Mouse (Mus musculus): ENCODE data around the gene Pygb. TPM values are rescaled to one million over a fixed set of nuclear protein-coding genes. Genes with fewer than 3 reads are reported as not detected.
A peak's percentile ranks its signal among the peaks of the same experiment; 100 is the strongest.

Pygb gene
- polyA plus RNA-seq, 1 experiment from 2014 or later = 111 TPM

DNA sequence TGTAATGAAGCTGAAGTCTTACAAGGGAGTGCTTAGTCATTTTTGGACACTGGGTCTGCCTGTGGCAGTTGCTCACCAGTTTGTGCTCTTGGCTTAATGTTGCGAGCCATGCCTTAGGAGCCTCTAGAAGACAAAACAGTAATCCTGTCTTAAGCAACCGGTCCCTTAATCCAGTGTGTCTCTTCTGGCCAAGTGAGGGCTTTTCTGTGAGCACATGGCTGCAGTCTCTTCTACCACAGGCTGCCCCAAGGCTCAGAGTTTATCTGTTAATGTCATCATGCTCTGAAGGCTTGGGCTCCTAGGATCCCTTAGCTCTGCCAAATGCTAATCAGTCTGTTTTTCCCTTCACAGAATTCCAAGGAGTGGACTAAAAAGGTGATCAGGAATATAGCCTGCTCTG lies 43.5 kb downstream of the Pygb start:
- Histone ChIP-seq H3K36me3 (replicated peaks) (peaks cover 49% of the 10 kb centered on the region), H3K27ac (no peak overlapping the region), H3K27me3 (replicated peaks) (no peaks in the 10 kb centered on the region), H3K4me2 (no peak overlapping the region), H3K9me3 (no peaks in the 10 kb centered on the region), H3K9ac (no peak overlapping the region), H3K4me3 (no peak overlapping the region), H3K4me1 (no peaks in the 10 kb centered on the region)
- ATAC-seq (replicated peaks) = no peak
- 79% methylated on average over 2 of the region's 2 CpGs for whole genome bisulfite sequencing

DNA sequence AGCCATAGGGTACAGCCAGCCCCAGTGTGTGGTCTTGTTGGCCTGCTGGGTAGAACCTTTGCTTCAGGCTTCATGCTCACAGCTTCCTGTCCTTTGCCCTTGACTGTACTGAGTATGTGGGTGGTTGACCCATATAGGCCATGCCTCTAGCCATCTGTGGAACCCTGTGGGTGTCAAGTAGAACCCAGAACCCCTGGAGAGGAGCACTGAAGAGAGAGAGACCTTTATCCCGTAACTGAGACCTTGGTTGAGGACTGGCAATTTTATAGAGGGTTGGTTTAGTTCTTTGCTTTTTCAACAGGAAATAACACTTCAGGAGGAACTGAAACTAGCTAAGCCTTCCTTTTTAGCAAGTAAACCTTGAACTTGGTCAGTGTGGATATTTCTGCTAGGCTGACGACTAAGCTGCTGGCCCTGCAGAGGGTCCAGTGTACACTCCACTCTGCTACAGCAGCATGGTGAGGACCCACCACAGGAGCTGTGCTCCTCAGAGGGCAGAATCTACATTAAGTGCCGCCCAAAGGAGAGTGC lies 44.4 kb downstream of the Pygb start:
- WGBS = 83% methylated on average over 3 of the region's 3 CpGs
- peaks cover 52% of the 10 kb centered on the region for H3K36me3 ChIP-seq (replicated peaks)
- no peak overlapping the region for H3K4me2 ChIP-seq
- no peak for ATAC-seq (replicated peaks)
- no peaks in the 10 kb centered on the region for H3K9me3 ChIP-seq
- H3K4me3 ChIP-seq = no peak overlapping the region
- H3K4me1 ChIP-seq = no peaks in the 10 kb centered on the region
- no peak overlapping the region for H3K27ac ChIP-seq
- no peak overlapping the region for H3K9ac ChIP-seq
- no peaks in the 10 kb centered on the region for H3K27me3 ChIP-seq (replicated peaks)

DNA sequence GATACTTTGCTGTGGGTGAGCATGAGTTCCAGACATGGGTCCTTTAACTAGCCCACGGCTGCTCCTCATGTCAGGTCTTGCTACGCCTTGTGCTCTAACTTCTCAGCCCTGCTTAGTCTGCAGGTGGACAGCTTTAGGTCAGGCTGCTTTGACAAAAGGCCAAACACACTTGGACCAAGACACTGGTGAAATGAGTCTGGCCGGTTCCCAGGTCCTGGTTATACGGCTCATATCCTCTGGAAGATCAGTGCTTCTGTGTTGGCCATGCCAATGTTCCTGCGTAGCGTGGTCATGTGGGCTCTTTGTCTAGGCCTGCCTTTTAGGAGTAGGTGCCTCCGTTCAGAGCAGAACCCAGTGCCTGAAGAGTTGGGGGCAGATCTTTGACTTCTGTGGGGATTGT lies 45.5 kb downstream of the Pygb start:
- Histone ChIP-seq H3K4me2 (no peak overlapping the region), H3K27me3 (replicated peaks) (no peaks in the 10 kb centered on the region), H3K9me3 (no peaks in the 10 kb centered on the region), H3K4me1 (no peaks in the 10 kb centered on the region), H3K9ac (no peak overlapping the region), H3K36me3 (replicated peaks) (peaks cover 43% of the 10 kb centered on the region), H3K27ac (no peak overlapping the region), H3K4me3 (no peak overlapping the region)
- ATAC-seq (replicated peaks) = no peak
- 94% methylated on average over 7 of the region's 7 CpGs for whole genome bisulfite sequencing

DNA sequence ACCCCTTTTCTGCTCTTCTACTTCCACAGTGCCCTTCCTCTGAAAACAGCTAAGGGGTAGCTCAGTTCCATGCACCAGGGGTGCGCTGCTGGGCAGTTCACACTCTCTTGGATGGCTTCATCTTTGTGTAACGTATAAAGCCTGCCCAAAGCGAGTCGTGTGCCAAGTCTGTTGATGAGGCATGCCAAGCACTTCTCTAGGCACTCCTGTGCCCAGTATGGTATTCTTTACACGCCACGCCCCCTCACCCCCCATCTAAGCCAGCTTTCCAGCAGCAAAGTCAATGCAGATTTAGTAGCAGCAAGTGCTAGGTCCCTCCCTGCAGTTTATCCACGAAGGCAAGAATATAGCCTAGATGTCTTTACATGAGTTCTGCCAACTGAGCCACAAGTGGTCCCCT lies 48.1 kb downstream of the Pygb start:
- no peak overlapping the region for H3K4me3 ChIP-seq
- H3K4me2 ChIP-seq = no peak overlapping the region
- 90% methylated on average over 7 of the region's 7 CpGs for WGBS
- H3K9ac ChIP-seq = no peak overlapping the region
- no peaks in the 10 kb centered on the region for H3K27me3 ChIP-seq (replicated peaks)
- ATAC-seq (replicated peaks) = 0 out of 2 replicates have a peak, but pooled peaks have one; percentile 10
- no peak overlapping the region for H3K27ac ChIP-seq
- no peaks in the 10 kb centered on the region for H3K4me1 ChIP-seq
- H3K36me3 ChIP-seq (replicated peaks) = peaks cover 48% of the 10 kb centered on the region
- H3K9me3 ChIP-seq = no peaks in the 10 kb centered on the region

DNA sequence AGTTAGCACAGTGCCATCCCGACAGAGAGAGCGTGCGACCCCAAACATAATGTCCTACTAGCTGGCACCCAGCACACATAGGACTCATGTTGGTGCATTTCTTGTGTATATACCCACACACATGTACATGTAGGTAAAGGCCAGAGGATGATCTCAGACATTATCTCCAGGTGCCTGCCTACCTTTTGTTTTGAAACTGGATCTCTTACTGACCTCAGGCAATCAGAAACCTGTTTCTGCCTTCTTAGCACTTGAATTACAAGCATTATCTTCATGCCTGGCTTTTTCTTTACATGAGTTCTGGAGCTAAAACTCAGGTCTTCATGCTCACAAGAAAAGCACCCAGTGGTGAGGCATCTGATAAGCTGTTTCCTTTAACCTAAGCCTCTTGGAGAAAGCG lies 49.4 kb downstream of the Pygb start:
- Histone ChIP-seq H3K4me1 (no peaks in the 10 kb centered on the region), H3K27ac (no peak overlapping the region), H3K4me2 (no peak overlapping the region), H3K9me3 (no peaks in the 10 kb centered on the region), H3K27me3 (replicated peaks) (no peaks in the 10 kb centered on the region), H3K4me3 (no peak overlapping the region), H3K9ac (no peak overlapping the region), H3K36me3 (replicated peaks) (peaks cover 41% of the 10 kb centered on the region)
- 98% methylated on average over 4 of the region's 4 CpGs for WGBS
- no peak for ATAC-seq (replicated peaks)

DNA sequence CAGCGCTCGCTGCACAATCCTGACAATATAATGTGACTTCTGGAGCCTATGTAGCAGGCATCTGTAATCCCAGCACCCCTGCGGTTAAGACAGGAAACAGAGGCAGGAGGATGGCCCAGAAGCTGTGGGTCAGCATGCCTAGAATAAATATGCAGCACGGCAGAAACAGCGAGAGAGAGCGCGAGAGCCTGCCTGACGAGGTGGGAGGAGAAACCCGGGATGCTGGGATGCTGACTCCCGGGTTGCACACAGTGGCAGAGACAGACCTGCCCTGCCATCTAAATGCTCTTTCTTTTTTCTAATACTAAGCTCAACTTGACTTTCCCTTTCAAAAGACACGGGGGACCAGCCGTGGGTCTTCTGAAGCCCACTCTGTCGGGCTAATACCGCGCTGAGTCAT lies 50.4 kb downstream of the Pygb start:
- H3K36me3 ChIP-seq (replicated peaks) = peaks cover 32% of the 10 kb centered on the region

DNA sequence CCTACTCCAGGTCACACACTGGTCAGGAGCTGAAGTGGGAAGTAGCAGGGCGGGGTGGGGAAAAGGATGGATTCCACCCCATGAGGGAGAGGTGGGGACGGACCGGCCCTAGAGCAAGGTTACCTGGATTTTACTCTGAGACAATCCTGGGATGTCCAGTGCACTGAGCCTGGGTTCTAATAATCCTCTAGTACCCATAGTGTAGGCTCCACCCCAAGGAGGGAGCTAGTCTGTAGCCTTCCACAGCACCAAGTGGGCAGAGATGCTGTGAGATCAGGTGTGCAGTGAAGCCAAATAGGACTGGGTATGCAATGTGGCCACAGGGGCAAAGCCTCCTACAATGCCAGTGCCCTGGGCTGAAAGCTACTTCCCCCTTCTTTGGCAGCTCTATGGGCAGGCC lies 51.2 kb downstream of the Pygb start:
- no peak overlapping the region for H3K27ac ChIP-seq
- 94% methylated on average over 3 of the region's 3 CpGs for whole genome bisulfite sequencing
- no peak overlapping the region for H3K9ac ChIP-seq
- peaks cover 30% of the 10 kb centered on the region for H3K36me3 ChIP-seq (replicated peaks)
- H3K4me2 ChIP-seq = no peak overlapping the region
- no peak overlapping the region for H3K4me3 ChIP-seq
- H3K4me1 ChIP-seq = no peaks in the 10 kb centered on the region
- no peak for ATAC-seq (replicated peaks)
- H3K9me3 ChIP-seq = no peaks in the 10 kb centered on the region
- no peaks in the 10 kb centered on the region for H3K27me3 ChIP-seq (replicated peaks)

More for the DNA sequence above, 50.4 kb downstream of the Pygb start:
- Histone ChIP-seq H3K9me3 (no peaks in the 10 kb centered on the region), H3K27ac (no peak overlapping the region), H3K4me3 (no peak overlapping the region), H3K4me1 (no peaks in the 10 kb centered on the region), H3K27me3 (replicated peaks) (no peaks in the 10 kb centered on the region), H3K4me2 (no peak overlapping the region), H3K9ac (no peak overlapping the region)
- WGBS = 74% methylated on average over 15 of the region's 15 CpGs
- no peak for ATAC-seq (replicated peaks)

DNA sequence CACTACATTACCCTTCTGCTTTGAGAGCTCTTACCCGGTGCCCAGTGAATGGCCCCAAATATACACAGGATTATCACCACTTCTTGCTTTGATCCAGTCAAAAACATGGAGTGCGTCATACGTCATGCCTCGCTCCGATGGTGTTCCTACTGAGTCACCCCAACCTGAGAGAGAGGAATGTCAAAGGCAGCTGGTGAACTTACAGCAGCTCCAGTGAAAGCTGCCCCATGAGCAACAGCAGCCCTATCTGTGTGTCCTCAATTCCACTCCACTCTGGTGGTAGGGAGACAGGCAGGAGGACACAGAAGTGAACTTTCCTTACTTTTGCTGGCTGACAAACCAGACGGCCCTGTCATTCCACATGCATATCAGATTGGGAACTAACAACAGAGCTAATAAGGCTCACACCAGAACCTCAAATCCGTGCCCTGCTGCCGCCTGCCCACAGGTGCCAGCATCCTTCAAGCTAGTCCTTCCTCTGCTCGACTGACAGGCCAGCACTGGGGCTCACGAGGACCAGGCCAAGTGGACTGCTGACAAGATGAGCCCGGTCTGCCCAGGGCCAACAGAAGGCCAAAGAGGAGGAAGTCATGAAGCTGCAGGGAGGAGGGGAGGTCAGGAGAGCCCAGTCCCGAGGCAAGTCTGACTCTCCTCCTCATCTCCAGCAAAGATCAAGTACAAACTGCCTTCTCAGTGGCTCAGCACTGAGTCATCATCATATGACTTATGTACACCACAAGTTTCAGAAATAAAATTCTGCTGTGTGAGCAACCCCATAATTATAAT lies 53.3 kb downstream of the Pygb start:
- no peak for ATAC-seq (replicated peaks)

DNA sequence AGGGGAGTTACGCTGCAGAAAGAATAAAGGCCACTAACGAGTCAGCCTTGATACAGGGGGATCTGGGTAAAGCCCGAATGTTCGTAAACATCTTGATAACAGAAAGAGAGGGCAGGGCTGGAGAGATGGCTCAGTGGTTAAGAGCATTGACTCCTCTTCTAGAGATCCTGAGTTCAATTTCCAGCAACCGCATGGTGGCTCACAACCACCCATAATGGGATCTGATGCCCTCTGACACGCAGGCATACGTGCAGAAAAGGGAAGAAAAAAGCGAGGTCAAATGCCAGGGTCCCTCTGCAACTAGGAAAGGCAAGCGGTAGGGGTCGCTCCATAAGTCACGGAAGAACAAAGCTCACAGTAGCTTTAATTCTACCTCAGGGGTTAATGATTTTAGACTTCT lies 54.6 kb downstream of the Pygb start:
- Histone ChIP-seq H3K27me3 (replicated peaks) (no peaks in the 10 kb centered on the region), H3K4me2 (no peak overlapping the region), H3K9ac (no peak overlapping the region), H3K4me3 (no peak overlapping the region), H3K27ac (no peak overlapping the region), H3K4me1 (no peaks in the 10 kb centered on the region), H3K9me3 (no peaks in the 10 kb centered on the region), H3K36me3 (replicated peaks) (peaks cover 16% of the 10 kb centered on the region; the same call in 1 of the 2 replicates)
- no peak for ATAC-seq (replicated peaks)
- WGBS = 64% methylated on average over 11 of the region's 11 CpGs

More for the DNA sequence above, 53.3 kb downstream of the Pygb start:
- no peaks in the 10 kb centered on the region for H3K4me1 ChIP-seq
- no peak overlapping the region for H3K27ac ChIP-seq
- no peak overlapping the region for H3K4me3 ChIP-seq
- H3K9ac ChIP-seq = no peak overlapping the region
- H3K4me2 ChIP-seq = no peak overlapping the region
- peaks cover 17% of the 10 kb centered on the region for H3K36me3 ChIP-seq (replicated peaks)
- H3K9me3 ChIP-seq = no peaks in the 10 kb centered on the region
- WGBS = 84% methylated on average over 12 of the region's 12 CpGs
- no peaks in the 10 kb centered on the region for H3K27me3 ChIP-seq (replicated peaks)

DNA sequence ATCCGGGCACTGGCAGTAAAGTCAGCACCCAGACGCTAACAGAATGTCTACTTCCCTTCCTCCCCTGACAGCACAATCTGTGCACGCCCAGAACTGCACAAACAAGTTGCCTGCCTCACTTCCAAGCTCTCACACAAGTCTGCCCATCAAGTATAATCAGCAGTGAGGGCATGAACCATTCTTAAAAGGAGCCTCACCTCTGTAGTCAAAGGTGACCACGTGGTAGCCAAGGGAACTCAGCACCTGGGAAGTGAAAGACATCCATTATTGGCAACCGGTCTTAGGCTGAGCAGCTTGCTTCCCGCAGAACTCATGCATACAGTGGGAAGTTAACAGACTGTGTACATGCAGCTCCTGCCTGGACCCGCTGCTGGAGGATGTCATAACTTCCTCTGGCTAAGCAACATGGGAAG lies 55.5 kb downstream of the Pygb start:
- peaks cover 14% of the 10 kb centered on the region; the same call in 1 of the 2 replicates for H3K36me3 ChIP-seq (replicated peaks)
- no peak overlapping the region for H3K9ac ChIP-seq
- ATAC-seq (replicated peaks) = no peak
- no peak overlapping the region for H3K4me3 ChIP-seq
- no peaks in the 10 kb centered on the region for H3K4me1 ChIP-seq
- no peaks in the 10 kb centered on the region for H3K27me3 ChIP-seq (replicated peaks)
- no peak overlapping the region for H3K27ac ChIP-seq
- WGBS = 87% methylated on average over 7 of the region's 7 CpGs
- H3K9me3 ChIP-seq = no peaks in the 10 kb centered on the region
- H3K4me2 ChIP-seq = no peak overlapping the region

DNA sequence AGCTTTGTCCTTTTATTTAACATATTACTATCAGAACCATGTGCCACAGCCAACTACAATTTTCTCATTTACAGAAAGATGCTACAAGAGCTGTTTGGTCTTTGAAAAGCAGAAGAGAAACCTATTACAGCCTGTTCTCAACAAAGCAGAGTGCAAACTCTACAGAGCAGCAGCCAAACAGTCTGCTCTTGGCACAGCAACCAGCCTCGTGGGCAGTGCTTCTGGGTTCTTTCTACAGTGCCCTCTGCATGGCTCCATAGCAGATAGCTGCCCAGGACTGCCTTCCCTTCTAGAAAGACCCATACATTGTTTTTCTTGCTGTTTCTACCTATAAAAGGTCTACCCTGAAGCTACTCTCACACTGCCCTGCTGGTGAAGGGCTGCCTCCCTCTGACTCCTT lies 58.3 kb downstream of the Pygb start:
- Histone ChIP-seq H3K27me3 (replicated peaks) (no peaks in the 10 kb centered on the region), H3K9ac (no peak overlapping the region), H3K4me1 (no peaks in the 10 kb centered on the region), H3K4me3 (no peak overlapping the region), H3K4me2 (no peak overlapping the region), H3K36me3 (replicated peaks) (0 out of 2 replicates have a peak, but pooled peaks cover 2% of the 10 kb centered on the region), H3K27ac (no peak overlapping the region), H3K9me3 (no peaks in the 10 kb centered on the region)
- ATAC-seq (replicated peaks) = no peak
- WGBS = 64% methylated on average over 1 of the region's 1 CpGs

DNA sequence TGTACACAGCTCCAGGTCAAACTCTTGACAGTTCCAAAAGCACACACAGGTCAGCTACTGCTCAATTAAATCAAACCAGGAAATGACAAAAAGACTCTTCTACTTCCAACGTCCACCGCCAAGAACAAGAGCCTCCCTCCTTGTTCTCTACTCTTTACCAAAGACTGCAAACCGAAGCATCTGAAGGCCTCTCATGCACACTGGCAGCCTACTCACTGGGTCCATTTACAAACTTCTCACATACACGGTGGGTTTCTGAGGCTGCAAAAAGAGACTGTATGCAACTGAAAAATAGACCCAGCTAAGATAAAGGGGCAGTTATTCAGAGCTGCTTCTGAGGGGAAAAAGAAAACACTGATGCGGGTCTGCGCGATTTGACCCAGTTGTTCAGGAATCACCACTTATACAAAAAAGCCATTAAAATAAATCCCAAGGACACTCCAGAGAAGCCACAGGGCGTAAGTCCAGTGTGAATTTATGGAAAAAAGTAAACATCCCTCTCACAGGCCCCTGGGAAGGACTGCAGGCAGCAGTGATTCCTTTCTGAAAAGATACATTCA lies 61.0 kb downstream of the Pygb start:
- Histone ChIP-seq H3K4me1 (no peaks in the 10 kb centered on the region), H3K36me3 (replicated peaks) (0 out of 2 replicates have a peak, but pooled peaks cover 2% of the 10 kb centered on the region), H3K4me2 (no peak overlapping the region), H3K27me3 (replicated peaks) (no peaks in the 10 kb centered on the region), H3K27ac (peak overlapping the region; percentile 65; the same call in 1 of the 2 replicates), H3K9me3 (no peaks in the 10 kb centered on the region), H3K9ac (no peak overlapping the region), H3K4me3 (no peak overlapping the region)
- 65% methylated on average over 8 of the region's 8 CpGs for WGBS
- 0 out of 2 replicates have a peak, but pooled peaks have one; percentile 22 for ATAC-seq (replicated peaks)
